Mouse (Mus musculus): ENCODE measurements around the gene Med22.

GRCm38 (mm10) chr2:26903311-26903710, 7.2 kb downstream of the Med22 start:
- TF ChIP-seq CTCF (IDR thresholded peaks at IDR 0.05; ENCODE audit: low read depth, low read length), result no peak
- no peak for TF ChIP-seq POLR2A (IDR thresholded peaks at IDR 0.05; ENCODE audit: borderline replicate concordance, low read depth, low read length)
